Mouse (Mus musculus) NIH3T3 (cell line): ENCODE results near the gene Kcnc3.

Experiments used
- DNase-seq: peaks from one replicate; pipeline ENCODE4 v3.0.0-alpha.2; 2012; ENCODE audit warnings: low read depth

The Kcnc3 gene

GRCm38 (mm10) chr7:44570989-44571388, 19.5 kb upstream of the Kcnc3 start:
- no peak for DNase-seq

GRCm38 (mm10) chr7:44571811-44572210, 18.7 kb upstream of the Kcnc3 start:
- DNase-seq = no peak

- DNase-seq = no peak
Observed at GRCm38 (mm10) chr7:44572213-44572701, 18.2 kb upstream of the Kcnc3 start, which contains the start of gene Napsa. TSS of gene Napsa (plus strand) at chr7:44572380.

GRCm38 (mm10) chr7:44572956-44573484, 17.4 kb upstream of the Kcnc3 start:
- DNase-seq = no peak

- no peak for DNase-seq
Observed at GRCm38 (mm10) chr7:44576333-44576844, 14.1 kb upstream of the Kcnc3 start.

GRCm38 (mm10) chr7:44581637-44582036, 8.8 kb upstream of the Kcnc3 start:
- no peak for DNase-seq

- DNase-seq = no peak
Observed at GRCm38 (mm10) chr7:44582709-44583108, 7.8 kb upstream of the Kcnc3 start.

GRCm38 (mm10) chr7:44583146-44583545, 7.3 kb upstream of the Kcnc3 start:
- no peak for DNase-seq

GRCm38 (mm10) chr7:44584265-44584804, 6.1 kb upstream of the Kcnc3 start:
- no peak for DNase-seq

- DNase-seq = no peak
Observed at GRCm38 (mm10) chr7:44584921-44585320, 5.5 kb upstream of the Kcnc3 start.

GRCm38 (mm10) chr7:44585606-44586005, 4.9 kb upstream of the Kcnc3 start:
- DNase-seq = no peak

GRCm38 (mm10) chr7:44586518-44586917, 3.9 kb upstream of the Kcnc3 start:
- DNase-seq = no peak

- no peak for DNase-seq
Observed at GRCm38 (mm10) chr7:44586930-44587329, 3.5 kb upstream of the Kcnc3 start.

GRCm38 (mm10) chr7:44587676-44588075, 2.8 kb upstream of the Kcnc3 start:
- no peak for DNase-seq

GRCm38 (mm10) chr7:44588338-44588737, 2.1 kb upstream of the Kcnc3 start:
- no peak for DNase-seq

- DNase-seq = no peak
Observed at GRCm38 (mm10) chr7:44589149-44589548, 1.3 kb upstream of the Kcnc3 start.

- no peak for DNase-seq
Observed at GRCm38 (mm10) chr7:44589946-44590345, 518 bp upstream of the Kcnc3 start.

GRCm38 (mm10) chr7:44591348-44592116, 1.1 kb downstream of the Kcnc3 start:
- DNase-seq = no peak

GRCm38 (mm10) chr7:44593051-44593450, 2.6 kb downstream of the Kcnc3 start:
- DNase-seq = no peak

- DNase-seq = peak; percentile 31
Observed at GRCm38 (mm10) chr7:44593775-44594174, 3.3 kb downstream of the Kcnc3 start.

GRCm38 (mm10) chr7:44594291-44594690, 3.8 kb downstream of the Kcnc3 start:
- peak; percentile 83 for DNase-seq

GRCm38 (mm10) chr7:44595131-44595561, 4.7 kb downstream of the Kcnc3 start:
- no peak for DNase-seq

- DNase-seq = no peak
Observed at GRCm38 (mm10) chr7:44596051-44596450, 5.6 kb downstream of the Kcnc3 start.
